Mouse (Mus musculus): Measurements from ENCODE around the gene Nol12. TPM values are rescaled to one million over a fixed set of nuclear protein-coding genes. Genes with fewer than 3 reads are reported as not detected.

The Nol12 gene
- polyA plus RNA-seq, 1 experiment from 2014 or later = 63.2 TPM

GRCm38 (mm10) chr15:78919914-78920313 lies 14.8 kb upstream of the Nol12 start:
- 82% methylated on average over 12 of the region's 12 CpGs for WGBS

GRCm38 (mm10) chr15:78922700-78923099 lies 12.0 kb upstream of the Nol12 start:
- H3K27ac ChIP-seq (replicated peaks) = no peak overlapping the region
- H3K4me3 ChIP-seq (replicated peaks) = no peak overlapping the region
- 89% methylated on average over 7 of the region's 7 CpGs for WGBS
- peaks cover 17% of the 10 kb centered on the region for H3K36me3 ChIP-seq
- no peaks in the 10 kb centered on the region for H3K9me3 ChIP-seq (replicated peaks)
- 0 out of 2 replicates have a peak, but pooled peaks cover 3% of the 10 kb centered on the region for H3K27me3 ChIP-seq (replicated peaks)
- no peak for ATAC-seq (ENCODE audit: low FRiP score)
- H3K9ac ChIP-seq (replicated peaks) = no peak overlapping the region
- peaks cover 32% of the 10 kb centered on the region for H3K4me1 ChIP-seq
- H3K4me2 ChIP-seq = no peak overlapping the region

More at GRCm38 (mm10) chr15:78919914-78920313, 14.8 kb upstream of the Nol12 start:
- H3K36me3 ChIP-seq = peaks cover 23% of the 10 kb centered on the region
- ATAC-seq (ENCODE audit: low FRiP score) = no peak
- H3K4me2 ChIP-seq = no peak overlapping the region
- no peak overlapping the region for H3K27ac ChIP-seq (replicated peaks)
- no peaks in the 10 kb centered on the region for H3K27me3 ChIP-seq (replicated peaks)
- no peaks in the 10 kb centered on the region for H3K9me3 ChIP-seq (replicated peaks)
- H3K4me3 ChIP-seq (replicated peaks) = no peak overlapping the region
- H3K4me1 ChIP-seq = peaks cover 34% of the 10 kb centered on the region
- no peak overlapping the region for H3K9ac ChIP-seq (replicated peaks)

GRCm38 (mm10) chr15:78923585-78923984 lies 11.1 kb upstream of the Nol12 start:
- H3K4me3 ChIP-seq (replicated peaks) = no peak overlapping the region
- 0 out of 2 replicates have a peak, but pooled peaks cover 3% of the 10 kb centered on the region for H3K27me3 ChIP-seq (replicated peaks)
- peaks cover 11% of the 10 kb centered on the region for H3K36me3 ChIP-seq
- H3K9me3 ChIP-seq (replicated peaks) = no peaks in the 10 kb centered on the region
- H3K4me2 ChIP-seq = no peak overlapping the region
- H3K4me1 ChIP-seq = peaks cover 34% of the 10 kb centered on the region
- ATAC-seq (ENCODE audit: low FRiP score) = no peak
- no peak overlapping the region for H3K9ac ChIP-seq (replicated peaks)
- 74% methylated on average over 6 of the region's 6 CpGs for WGBS
- no peak overlapping the region for H3K27ac ChIP-seq (replicated peaks)

GRCm38 (mm10) chr15:78925129-78925528 lies 9.6 kb upstream of the Nol12 start:
- 38% methylated on average over 8 of the region's 8 CpGs for WGBS
- Histone ChIP-seq H3K9ac (replicated peaks) (no peak overlapping the region), H3K4me3 (replicated peaks) (no peak overlapping the region), H3K4me1 (peaks cover 34% of the 10 kb centered on the region), H3K9me3 (replicated peaks) (no peaks in the 10 kb centered on the region), H3K36me3 (no peaks in the 10 kb centered on the region), H3K27me3 (replicated peaks) (0 out of 2 replicates have a peak, but pooled peaks cover 3% of the 10 kb centered on the region), H3K27ac (replicated peaks) (peak overlapping the region; percentile 76), H3K4me2 (no peak overlapping the region)
- ATAC-seq (ENCODE audit: low FRiP score) = no peak

- WGBS = 8% methylated on average over 20 of the region's 20 CpGs
- H3K9ac ChIP-seq (replicated peaks) = no peak within 1 kb of the TSS
- H3K4me3 ChIP-seq (replicated peaks) = peak within 1 kb of the TSS; percentile 32
- peak within 1 kb of the TSS; percentile 67 for H3K4me2 ChIP-seq
- H3K9me3 ChIP-seq (replicated peaks) = no peaks in the 10 kb centered on the region
- H3K27ac ChIP-seq (replicated peaks) = peak within 1 kb of the TSS; percentile 76
- H3K4me1 ChIP-seq = peaks cover 34% of the 10 kb centered on the region
- H3K27me3 ChIP-seq (replicated peaks) = 0 out of 2 replicates have a peak, but pooled peaks cover 3% of the 10 kb centered on the region
- H3K36me3 ChIP-seq = no peaks in the 10 kb centered on the region
- peak; percentile 56 for ATAC-seq (ENCODE audit: low FRiP score)
These were observed 8.5 kb upstream of the Nol12 start, which contains the start of gene Lgals1 for GRCm38 (mm10) chr15:78926021-78926919. Lgals1 (plus strand) TSS chr15:78926725.

GRCm38 (mm10) chr15:78927021-78927787 lies 7.5 kb upstream of the Nol12 start:
- H3K27me3 ChIP-seq (replicated peaks) = 0 out of 2 replicates have a peak, but pooled peaks cover 3% of the 10 kb centered on the region
- peaks cover 34% of the 10 kb centered on the region for H3K4me1 ChIP-seq
- 26% methylated on average over 15 of the region's 15 CpGs for WGBS
- H3K9me3 ChIP-seq (replicated peaks) = no peaks in the 10 kb centered on the region
- peak overlapping the region; percentile 32 for H3K4me3 ChIP-seq (replicated peaks)
- no peak for ATAC-seq (ENCODE audit: low FRiP score)
- peak overlapping the region; percentile 64 for H3K27ac ChIP-seq (replicated peaks)
- H3K9ac ChIP-seq (replicated peaks) = no peak overlapping the region
- H3K36me3 ChIP-seq = no peaks in the 10 kb centered on the region
- peak overlapping the region; percentile 67 for H3K4me2 ChIP-seq

GRCm38 (mm10) chr15:78927788-78928457 lies 6.8 kb upstream of the Nol12 start:
- Histone ChIP-seq H3K27ac (replicated peaks) (no peak overlapping the region; the same call in 1 of the 2 replicates), H3K4me2 (peak overlapping the region; percentile 67), H3K4me3 (replicated peaks) (peak overlapping the region; percentile 32), H3K36me3 (no peaks in the 10 kb centered on the region), H3K27me3 (replicated peaks) (0 out of 2 replicates have a peak, but pooled peaks cover 3% of the 10 kb centered on the region), H3K9me3 (replicated peaks) (no peaks in the 10 kb centered on the region), H3K9ac (replicated peaks) (peak overlapping the region; percentile 24; the same call in 1 of the 2 replicates), H3K4me1 (peaks cover 34% of the 10 kb centered on the region)
- ATAC-seq (ENCODE audit: low FRiP score) = no peak
- under 1% methylated on average over 31 of the region's 35 CpGs for WGBS

GRCm38 (mm10) chr15:78928539-78928938 lies 6.2 kb upstream of the Nol12 start:
- Histone ChIP-seq H3K27me3 (replicated peaks) (0 out of 2 replicates have a peak, but pooled peaks cover 3% of the 10 kb centered on the region), H3K4me1 (peaks cover 34% of the 10 kb centered on the region), H3K4me2 (peak overlapping the region; percentile 67), H3K27ac (replicated peaks) (no peak overlapping the region), H3K4me3 (replicated peaks) (peak overlapping the region; percentile 32; the same call in 1 of the 2 replicates), H3K9ac (replicated peaks) (no peak overlapping the region), H3K9me3 (replicated peaks) (no peaks in the 10 kb centered on the region), H3K36me3 (no peaks in the 10 kb centered on the region)
- 54% methylated on average over 8 of the region's 8 CpGs for WGBS
- no peak for ATAC-seq (ENCODE audit: low FRiP score)

- Histone ChIP-seq H3K9me3 (replicated peaks) (no peaks in the 10 kb centered on the region), H3K9ac (replicated peaks) (no peak overlapping the region), H3K4me2 (no peak overlapping the region), H3K4me1 (peaks cover 37% of the 10 kb centered on the region), H3K4me3 (replicated peaks) (no peak overlapping the region), H3K36me3 (no peaks in the 10 kb centered on the region), H3K27me3 (replicated peaks) (0 out of 2 replicates have a peak, but pooled peaks cover 3% of the 10 kb centered on the region), H3K27ac (replicated peaks) (no peak overlapping the region)
- no peak for ATAC-seq (ENCODE audit: low FRiP score)
- WGBS = 95% methylated on average over 6 of the region's 6 CpGs
These were observed 4.5 kb upstream of the Nol12 start for GRCm38 (mm10) chr15:78930192-78930706.

GRCm38 (mm10) chr15:78930801-78931426 lies 3.8 kb upstream of the Nol12 start:
- H3K9me3 ChIP-seq (replicated peaks) = no peaks in the 10 kb centered on the region
- ATAC-seq (ENCODE audit: low FRiP score) = no peak
- H3K36me3 ChIP-seq = no peaks in the 10 kb centered on the region
- H3K9ac ChIP-seq (replicated peaks) = no peak overlapping the region
- no peak overlapping the region for H3K4me2 ChIP-seq
- no peak overlapping the region for H3K27ac ChIP-seq (replicated peaks)
- 88% methylated on average over 7 of the region's 7 CpGs for WGBS
- H3K27me3 ChIP-seq (replicated peaks) = 0 out of 2 replicates have a peak, but pooled peaks cover 3% of the 10 kb centered on the region
- H3K4me3 ChIP-seq (replicated peaks) = no peak overlapping the region
- H3K4me1 ChIP-seq = peaks cover 37% of the 10 kb centered on the region

All from neural tube, embryonic 15.5 days (tissue).